Mouse (Mus musculus) CH12.LX (cell line): ENCODE measurements around the gene Trabd2b.

Experiments used
- CTCF ChIP-seq, 2 experiments: IDR thresholded peaks in 1 of 2; conservative IDR thresholded peaks in 1 of 2; 2 replicates each; pipeline ENCODE4 v1.5.1; 2011 to 2012; ENCODE audit warnings: low read depth in 2 of 2, low read length in 2 of 2, improper control_type of control experiment in 1 of 2, inconsistent platforms in 1 of 2, mild to moderate bottlenecking in 1 of 2, moderate library complexity in 1 of 2
- E2F4 ChIP-seq: IDR thresholded peaks from 2 replicates; pipeline ENCODE4 v1.6.1; 2011; ENCODE audit warnings: low read depth, low read length, improper control_type of control experiment; ENCODE audit not compliant: insufficient replicate concordance
- POLR2A ChIP-seq: IDR thresholded peaks from 2 replicates; pipeline ENCODE4 v1.6.1; 2011; ENCODE audit warnings: low read depth, mild to moderate bottlenecking, improper control_type of control experiment, low read length

DNA sequence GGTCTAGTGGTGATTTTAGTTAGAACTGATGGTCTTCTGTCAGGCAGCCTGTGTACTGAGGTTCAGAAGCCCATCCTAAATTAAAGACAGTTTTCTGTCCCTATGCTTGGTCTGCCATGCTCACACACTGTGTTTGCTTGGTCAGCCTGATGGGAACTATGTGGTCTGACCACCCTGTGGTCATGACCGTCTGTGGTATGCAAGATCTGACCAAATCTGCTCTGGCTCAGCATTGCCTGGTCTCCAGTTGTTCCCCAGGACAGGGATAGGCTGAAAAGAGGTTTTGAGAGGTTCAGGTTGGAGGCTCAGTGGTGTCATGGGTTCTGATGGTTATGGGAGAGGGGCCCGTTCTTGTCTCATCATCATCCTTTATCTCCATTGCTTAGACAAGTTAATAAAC, 13.6 kb downstream of the Trabd2b start:
- no peak for TF ChIP-seq CTCF (conservative IDR thresholded peaks at IDR 0.05 in 1 of 2, IDR thresholded peaks at IDR 0.05 in 1 of 2; ENCODE audit: low read depth in 2 of 2, low read length in 2 of 2)
- TF ChIP-seq POLR2A, result no peak
- TF ChIP-seq E2F4, result no peak
